Mouse (Mus musculus): ENCODE results near the gene Pakap. TPM values are rescaled to one million over a fixed set of nuclear protein-coding genes. Genes with fewer than 3 reads are reported as not detected.

The Pakap gene
- polyA plus RNA-seq, 1 experiment from 2014 or later, result 10.3 TPM

DNA sequence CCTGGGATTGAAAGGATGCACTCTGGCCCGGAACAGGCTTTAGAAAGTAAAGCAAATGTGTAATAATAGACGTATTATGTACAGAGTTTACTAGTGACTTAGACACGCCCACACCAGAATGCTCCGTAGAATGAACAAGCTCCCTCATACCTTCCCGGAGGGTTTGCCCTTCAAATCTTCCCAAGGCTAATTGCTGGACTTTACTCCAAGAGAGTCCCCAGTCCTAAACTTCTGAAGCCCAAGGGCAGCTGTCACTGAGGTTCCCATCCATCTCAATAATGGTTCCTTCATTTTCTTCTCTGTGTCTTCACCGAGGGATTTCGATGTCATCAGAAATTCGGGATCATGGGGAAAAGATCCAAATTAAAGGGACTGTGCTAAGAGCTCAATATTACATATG, 321.8 kb downstream of the Pakap start:
- Histone ChIP-seq H3K4me1 (replicated peaks) (peaks cover 34% of the 10 kb centered on the region), H3K27ac (no peak overlapping the region), H3K36me3 (0 out of 2 replicates have a peak, but pooled peaks cover 3% of the 10 kb centered on the region), H3K27me3 (no peaks in the 10 kb centered on the region), H3K9me3 (no peaks in the 10 kb centered on the region), H3K9ac (no peak overlapping the region), H3K4me2 (no peak overlapping the region), H3K4me3 (no peak overlapping the region)
- 84% methylated on average over 8 of the region's 8 CpGs for WGBS
- no peak for ATAC-seq (ENCODE audit: low FRiP score)

DNA sequence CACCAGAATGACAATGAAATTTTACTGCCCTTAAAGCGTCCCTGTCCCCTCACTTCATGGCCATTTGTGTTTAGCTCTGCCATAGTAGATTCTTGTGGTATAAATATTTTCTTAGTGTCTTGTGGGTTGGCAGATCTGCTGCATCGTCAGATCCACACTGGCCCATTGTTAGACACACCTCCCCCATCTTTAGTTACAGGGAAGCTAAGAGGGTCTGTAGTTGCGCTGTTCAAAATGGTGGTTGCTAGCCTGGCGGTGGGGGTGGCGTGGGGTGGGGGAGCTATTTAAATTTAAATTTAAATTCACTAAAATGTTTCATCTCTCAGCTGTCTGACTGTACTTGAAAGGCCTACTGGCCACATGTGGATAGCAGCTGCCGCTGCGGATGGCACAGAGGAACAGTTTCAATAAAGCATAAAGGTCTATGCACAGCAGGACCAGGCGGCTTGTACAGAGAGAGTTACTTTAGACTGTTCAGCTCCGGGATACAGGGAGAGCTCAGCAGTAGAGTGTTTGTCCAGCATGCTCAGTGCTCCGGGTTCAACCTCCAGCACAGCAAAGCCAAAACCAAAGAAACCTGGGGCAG, 324.1 kb downstream of the Pakap start:
- 0 out of 2 replicates have a peak, but pooled peaks cover 3% of the 10 kb centered on the region for H3K36me3 ChIP-seq
- H3K4me3 ChIP-seq, result no peak overlapping the region
- H3K4me2 ChIP-seq, result no peak overlapping the region
- no peaks in the 10 kb centered on the region for H3K9me3 ChIP-seq
- H3K4me1 ChIP-seq (replicated peaks), result peaks cover 25% of the 10 kb centered on the region
- peak overlapping the region; percentile 48; the same call in 1 of the 2 replicates for H3K27ac ChIP-seq
- 44% methylated on average over 10 of the region's 10 CpGs for WGBS
- H3K9ac ChIP-seq, result no peak overlapping the region
- ATAC-seq (ENCODE audit: low FRiP score), result peak; percentile 70; the same call in 1 of the 2 replicates
- no peaks in the 10 kb centered on the region for H3K27me3 ChIP-seq

DNA sequence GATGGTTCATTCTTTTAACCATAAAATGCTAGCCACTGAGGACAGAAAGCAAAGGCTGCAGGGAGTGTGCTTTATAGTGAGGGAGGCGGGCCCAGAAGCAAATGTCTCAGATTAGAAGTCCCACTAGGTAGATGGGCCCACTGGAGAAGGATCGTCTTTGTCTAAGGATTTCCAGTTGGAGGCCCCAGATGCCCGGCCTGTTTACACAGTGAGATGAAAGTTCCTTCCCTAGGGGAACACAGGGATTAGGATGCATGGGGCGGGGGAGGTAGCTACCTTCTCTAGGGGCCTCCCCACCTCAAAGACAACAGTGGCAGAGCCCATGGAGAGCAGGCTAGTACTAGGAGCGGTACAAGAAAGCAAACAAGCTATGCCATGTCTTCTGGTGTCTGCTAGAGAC, 327.2 kb downstream of the Pakap start:
- no peaks in the 10 kb centered on the region for H3K27me3 ChIP-seq
- 57% methylated on average over 5 of the region's 5 CpGs for WGBS
- no peak overlapping the region for H3K4me3 ChIP-seq
- H3K9ac ChIP-seq, result no peak overlapping the region
- H3K4me2 ChIP-seq, result no peak overlapping the region
- no peak for ATAC-seq (ENCODE audit: low FRiP score)
- no peaks in the 10 kb centered on the region for H3K9me3 ChIP-seq
- H3K36me3 ChIP-seq, result 0 out of 2 replicates have a peak, but pooled peaks cover 3% of the 10 kb centered on the region
- no peak overlapping the region for H3K27ac ChIP-seq
- H3K4me1 ChIP-seq (replicated peaks), result peaks cover 25% of the 10 kb centered on the region

DNA sequence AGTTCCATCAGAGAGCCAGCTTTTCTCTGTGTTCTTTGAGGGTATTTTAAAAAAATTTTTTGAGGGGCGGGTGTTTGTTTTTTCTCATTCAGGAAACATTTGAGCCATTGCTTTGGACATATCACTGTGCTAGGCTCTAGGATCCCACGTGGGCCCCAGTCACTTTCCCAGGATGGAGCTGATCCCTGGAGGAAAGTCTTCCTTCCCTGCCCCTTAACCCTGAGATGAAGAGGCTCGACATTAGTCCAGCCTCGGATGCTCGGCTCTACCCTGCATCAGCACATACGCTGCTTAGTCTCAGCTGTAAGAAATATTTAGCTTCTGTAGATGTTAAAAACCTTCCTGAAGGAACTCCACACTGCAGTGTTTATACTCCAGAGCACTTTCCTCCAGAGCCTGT, 327.9 kb downstream of the Pakap start:
- Histone ChIP-seq H3K36me3 (0 out of 2 replicates have a peak, but pooled peaks cover 3% of the 10 kb centered on the region), H3K4me1 (replicated peaks) (peaks cover 25% of the 10 kb centered on the region), H3K9me3 (no peaks in the 10 kb centered on the region), H3K27ac (no peak overlapping the region), H3K4me2 (no peak overlapping the region), H3K9ac (no peak overlapping the region), H3K27me3 (no peaks in the 10 kb centered on the region), H3K4me3 (no peak overlapping the region)
- ATAC-seq (ENCODE audit: low FRiP score), result no peak
- 64% methylated on average over 6 of the region's 6 CpGs for WGBS

DNA sequence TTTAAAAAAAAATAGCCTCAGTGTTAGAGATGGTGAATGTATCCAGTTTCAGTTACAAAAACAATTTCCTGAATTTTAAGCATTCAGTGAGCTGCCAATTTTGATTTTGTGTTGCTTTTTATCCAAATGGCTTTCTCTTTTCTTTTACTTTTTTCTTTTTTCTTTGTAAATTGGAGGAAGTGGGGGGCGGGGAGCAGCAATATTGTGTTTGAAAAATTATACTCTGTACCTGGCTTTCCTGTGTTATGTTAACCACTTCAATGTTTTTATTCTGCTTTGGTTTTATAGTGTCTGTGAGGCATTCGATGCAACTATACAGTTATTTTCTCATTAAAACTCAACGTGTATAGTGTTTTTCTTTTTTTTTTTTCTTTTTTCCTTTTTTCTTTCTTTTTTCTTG, 328.7 kb downstream of the Pakap start:
- Histone ChIP-seq H3K4me1 (replicated peaks) (peaks cover 18% of the 10 kb centered on the region), H3K27ac (no peak overlapping the region), H3K27me3 (no peaks in the 10 kb centered on the region), H3K4me3 (no peak overlapping the region), H3K9me3 (no peaks in the 10 kb centered on the region), H3K36me3 (0 out of 2 replicates have a peak, but pooled peaks cover 3% of the 10 kb centered on the region), H3K9ac (no peak overlapping the region), H3K4me2 (no peak overlapping the region)
- no peak for ATAC-seq (ENCODE audit: low FRiP score)
- 79% methylated on average over 3 of the region's 3 CpGs for WGBS

DNA sequence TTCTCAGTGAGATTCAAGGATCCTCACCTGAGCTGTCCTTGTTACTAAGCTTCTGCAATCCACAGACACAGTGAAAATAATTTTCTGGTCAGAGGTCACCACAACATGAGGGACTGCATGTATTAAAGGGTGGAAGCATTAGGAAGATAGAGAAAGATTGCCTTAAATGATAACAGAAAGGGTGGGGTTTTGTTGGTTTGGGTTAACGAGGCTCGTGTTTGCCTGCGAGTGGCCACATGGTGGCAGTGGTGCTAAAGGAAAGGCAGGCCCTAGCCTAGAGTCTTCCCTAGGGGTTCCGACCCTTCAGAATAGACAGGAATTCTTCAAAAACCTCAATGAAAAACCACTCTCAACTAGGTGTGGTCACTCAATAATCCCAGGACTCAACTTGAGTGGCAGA, 333.2 kb downstream of the Pakap start:
- Histone ChIP-seq H3K4me1 (replicated peaks) (peaks cover 4% of the 10 kb centered on the region; the same call in 1 of the 2 replicates), H3K27me3 (no peaks in the 10 kb centered on the region), H3K4me3 (no peak overlapping the region), H3K36me3 (no peaks in the 10 kb centered on the region), H3K9me3 (no peaks in the 10 kb centered on the region), H3K27ac (no peak overlapping the region), H3K9ac (no peak overlapping the region), H3K4me2 (no peak overlapping the region)
- ATAC-seq (ENCODE audit: low FRiP score), result no peak; the same call in 1 of the 2 replicates
- 17% methylated on average over 4 of the region's 4 CpGs for WGBS

DNA sequence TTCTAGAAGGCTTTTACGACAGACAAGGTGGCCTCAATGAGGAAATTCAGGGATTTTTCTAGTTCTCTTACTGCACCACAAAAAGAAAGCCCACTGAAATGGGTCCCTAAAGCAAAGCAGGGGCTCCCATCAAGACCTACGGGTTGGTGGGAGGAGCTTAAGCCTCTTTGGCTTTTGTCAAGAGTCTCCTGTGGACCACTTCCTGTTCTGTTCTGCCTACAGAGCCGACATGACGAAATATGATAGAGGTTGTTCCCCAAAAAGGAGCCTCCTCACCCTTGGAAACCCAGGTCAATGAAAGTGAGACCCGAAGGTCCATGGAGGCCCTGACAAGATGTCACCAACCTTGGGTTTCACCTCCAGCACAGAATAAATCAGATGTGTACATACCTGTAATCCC, 334.6 kb downstream of the Pakap start:
- no peak overlapping the region for H3K9ac ChIP-seq
- no peak overlapping the region for H3K4me3 ChIP-seq
- H3K36me3 ChIP-seq, result no peaks in the 10 kb centered on the region
- no peak overlapping the region for H3K27ac ChIP-seq
- no peaks in the 10 kb centered on the region for H3K27me3 ChIP-seq
- H3K4me2 ChIP-seq, result no peak overlapping the region
- peaks cover 4% of the 10 kb centered on the region; the same call in 1 of the 2 replicates for H3K4me1 ChIP-seq (replicated peaks)
- ATAC-seq (ENCODE audit: low FRiP score), result no peak
- no peaks in the 10 kb centered on the region for H3K9me3 ChIP-seq
- WGBS, result 78% methylated on average over 5 of the region's 5 CpGs

DNA sequence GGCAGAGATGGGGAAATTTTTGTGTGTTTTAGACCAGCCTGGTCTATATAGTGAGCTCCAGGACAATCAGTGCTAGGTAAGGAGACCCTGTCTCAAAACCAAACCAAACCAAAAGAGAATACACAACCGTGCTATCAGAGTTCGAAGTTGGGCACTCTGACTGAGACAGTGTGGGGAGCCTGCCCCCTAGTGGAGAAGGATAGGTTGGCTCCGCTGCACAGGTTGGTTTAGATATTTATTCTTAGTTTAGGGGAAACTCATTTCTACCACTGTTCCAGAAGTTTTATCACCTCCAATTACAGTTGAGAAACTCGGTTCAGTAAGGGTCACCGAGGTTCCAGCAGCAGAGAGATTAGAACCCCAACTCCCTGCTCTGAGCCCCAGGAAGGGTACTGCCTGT, 336.2 kb downstream of the Pakap start:
- H3K9me3 ChIP-seq, result no peaks in the 10 kb centered on the region
- no peaks in the 10 kb centered on the region for H3K27me3 ChIP-seq
- peak; percentile 35; the same call in 1 of the 2 replicates for ATAC-seq (ENCODE audit: low FRiP score)
- 13% methylated on average over 5 of the region's 5 CpGs for WGBS
- no peak overlapping the region for H3K4me2 ChIP-seq
- no peak overlapping the region for H3K27ac ChIP-seq
- H3K4me1 ChIP-seq (replicated peaks), result peaks cover 4% of the 10 kb centered on the region; the same call in 1 of the 2 replicates
- no peaks in the 10 kb centered on the region for H3K36me3 ChIP-seq
- H3K9ac ChIP-seq, result no peak overlapping the region
- H3K4me3 ChIP-seq, result no peak overlapping the region

DNA sequence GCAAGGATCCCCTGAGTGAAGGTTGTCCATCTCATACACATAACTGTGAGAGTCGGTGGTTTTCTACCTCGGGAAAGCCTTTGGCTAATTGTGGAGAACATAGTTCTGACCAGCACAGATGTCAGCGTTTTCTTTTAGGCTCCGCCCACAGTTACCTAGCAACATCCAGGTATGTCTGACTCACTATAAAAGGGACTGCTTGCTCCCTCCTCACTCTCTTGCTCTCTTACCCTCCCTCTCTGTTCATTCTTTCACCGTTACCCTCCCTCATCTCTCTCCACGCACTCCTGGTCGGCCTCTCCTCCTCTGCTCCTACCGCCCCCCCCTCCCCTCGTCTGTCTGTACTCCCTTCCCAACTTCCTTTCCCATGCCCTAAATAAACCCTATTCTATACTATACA, 336.7 kb downstream of the Pakap start:
- Histone ChIP-seq H3K9ac (no peak overlapping the region), H3K27ac (no peak overlapping the region), H3K4me1 (replicated peaks) (peaks cover 4% of the 10 kb centered on the region; the same call in 1 of the 2 replicates), H3K4me3 (no peak overlapping the region), H3K36me3 (no peaks in the 10 kb centered on the region), H3K27me3 (no peaks in the 10 kb centered on the region), H3K9me3 (no peaks in the 10 kb centered on the region), H3K4me2 (no peak overlapping the region)
- ATAC-seq (ENCODE audit: low FRiP score), result peak; percentile 62
- WGBS, result 23% methylated on average over 9 of the region's 9 CpGs

DNA sequence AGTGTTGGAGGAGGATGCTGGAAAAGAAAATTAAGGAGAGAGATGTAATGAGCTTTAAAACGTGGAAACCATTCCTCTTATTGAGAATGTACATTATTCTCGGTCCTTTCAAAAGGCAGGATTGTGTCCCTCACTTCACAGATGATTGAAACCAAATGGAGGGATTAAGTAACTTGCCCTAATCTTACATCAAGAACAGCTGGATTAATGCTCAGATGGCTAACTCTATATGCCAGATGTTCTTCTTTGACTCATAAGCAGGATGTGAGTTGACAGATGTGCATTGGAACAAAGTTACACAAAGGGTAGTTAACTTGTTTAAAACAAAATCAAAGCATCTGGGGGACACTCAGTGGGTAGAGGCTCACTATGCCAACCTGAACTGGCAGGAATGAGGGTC, 338.7 kb downstream of the Pakap start:
- no peaks in the 10 kb centered on the region for H3K9me3 ChIP-seq
- no peak overlapping the region for H3K9ac ChIP-seq
- H3K4me2 ChIP-seq, result no peak overlapping the region
- H3K4me3 ChIP-seq, result no peak overlapping the region
- no peaks in the 10 kb centered on the region for H3K36me3 ChIP-seq
- no peak overlapping the region for H3K27ac ChIP-seq
- peaks cover 4% of the 10 kb centered on the region; the same call in 1 of the 2 replicates for H3K4me1 ChIP-seq (replicated peaks)
- no peak for ATAC-seq (ENCODE audit: low FRiP score)
- 62% methylated on average over 2 of the region's 2 CpGs for WGBS
- no peaks in the 10 kb centered on the region for H3K27me3 ChIP-seq

DNA sequence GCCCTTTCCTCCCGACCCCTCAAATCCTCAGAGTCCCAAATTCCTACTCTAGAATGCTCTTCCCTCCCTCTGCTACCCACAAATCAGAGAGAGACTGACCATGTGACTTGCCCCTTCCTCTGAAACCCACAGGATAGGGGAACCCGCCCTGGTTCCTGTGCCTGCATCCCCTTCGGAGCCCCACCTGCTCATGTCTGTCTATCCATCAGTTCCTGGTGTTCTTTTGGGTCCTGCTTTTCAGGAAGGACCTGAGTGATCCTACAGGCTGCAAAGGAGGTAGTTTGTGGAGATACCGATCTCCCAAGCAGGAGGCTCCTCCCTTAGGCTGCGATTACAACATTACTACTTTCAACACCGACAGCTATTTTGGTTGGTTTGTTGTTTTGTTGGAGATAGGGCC, 340.9 kb downstream of the Pakap start:
- no peak overlapping the region for H3K9ac ChIP-seq
- H3K27ac ChIP-seq, result no peak overlapping the region
- no peaks in the 10 kb centered on the region for H3K9me3 ChIP-seq
- no peaks in the 10 kb centered on the region for H3K36me3 ChIP-seq
- no peak overlapping the region for H3K4me3 ChIP-seq
- WGBS, result 87% methylated on average over 6 of the region's 6 CpGs
- ATAC-seq (ENCODE audit: low FRiP score), result no peak
- H3K4me2 ChIP-seq, result no peak overlapping the region
- peaks cover 4% of the 10 kb centered on the region; the same call in 1 of the 2 replicates for H3K4me1 ChIP-seq (replicated peaks)
- no peaks in the 10 kb centered on the region for H3K27me3 ChIP-seq

DNA sequence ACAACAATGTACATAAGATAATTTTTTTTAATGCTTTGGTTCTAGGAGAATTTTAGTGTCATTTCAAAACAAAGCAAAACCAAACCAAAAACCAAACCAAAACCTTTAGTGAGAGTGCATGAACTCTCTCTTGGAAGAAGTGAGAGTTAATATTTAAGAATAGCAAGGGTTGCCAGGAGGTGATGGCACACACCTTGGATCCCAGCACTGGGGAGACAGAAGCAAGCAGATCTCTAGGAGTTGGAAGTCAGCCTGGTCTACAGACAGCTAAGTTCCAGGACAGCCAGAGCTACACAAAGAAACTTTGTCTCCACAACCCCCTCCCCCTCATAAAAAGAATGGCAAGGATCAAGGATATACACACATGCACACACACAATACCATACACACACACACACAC, 345.0 kb downstream of the Pakap start:
- no peak overlapping the region for H3K9ac ChIP-seq
- peaks cover 11% of the 10 kb centered on the region for H3K4me1 ChIP-seq (replicated peaks)
- no peaks in the 10 kb centered on the region for H3K36me3 ChIP-seq
- no peak overlapping the region for H3K4me2 ChIP-seq
- H3K27me3 ChIP-seq, result peaks cover 26% of the 10 kb centered on the region; the same call in 1 of the 2 replicates
- no peaks in the 10 kb centered on the region for H3K9me3 ChIP-seq
- no peak overlapping the region for H3K4me3 ChIP-seq
- ATAC-seq (ENCODE audit: low FRiP score), result no peak
- H3K27ac ChIP-seq, result no peak overlapping the region
